Mouse (Mus musculus): Measurements from ENCODE around the gene Gk5. TPM values are rescaled to one million over a fixed set of nuclear protein-coding genes. Genes with fewer than 3 reads are reported as not detected.
"Not testable (repeated sequence)": the region's sequence is repeated elsewhere in the genome, so short reads cannot be mapped to it uniquely, and the experiment has no call there.

Gene Gk5
- polyA plus RNA-seq, 1 experiment from 2014 or later: 7.4 TPM

DNA sequence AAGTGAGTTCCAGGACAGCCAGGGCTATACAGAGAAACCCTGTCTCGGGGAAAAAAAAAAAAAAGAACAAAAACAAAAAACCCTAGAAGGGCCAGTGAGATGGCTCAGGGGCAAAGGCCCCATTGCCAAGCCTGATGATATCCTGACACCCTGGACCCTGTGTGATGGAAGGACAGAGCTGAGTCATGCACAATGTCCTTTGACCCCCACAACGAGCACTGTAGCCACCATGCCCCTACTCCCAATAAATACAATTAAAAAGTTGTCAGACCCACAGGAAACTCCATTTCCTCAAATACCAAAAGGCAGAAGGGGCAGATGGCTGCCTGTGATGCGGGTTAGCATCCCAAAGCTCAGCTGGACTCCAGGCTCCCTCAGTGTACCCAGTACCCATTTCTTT is 39.9 kb downstream of the Gk5 start:
- DNase-seq (ENCODE audit: low spot score): no peak
- Histone ChIP-seq H3K4me3 (ENCODE audit: low read depth, low read length) (no peak overlapping the region), H3K9me3 (ENCODE audit: control insufficient read depth, low read length) (no peaks in the 10 kb centered on the region), H3K27ac (replicated peaks; ENCODE audit: low read depth, low read length) (no peak overlapping the region), H3K4me1 (ENCODE audit: control insufficient read depth, insufficient read depth, low read length) (no peaks in the 10 kb centered on the region), H3K36me3 (ENCODE audit: control insufficient read depth, insufficient read depth, low read length) (peaks cover 8% of the 10 kb centered on the region), H3K9ac (ENCODE audit: low read depth, low read length) (no peak overlapping the region), H3K4me2 (ENCODE audit: low read depth, low read length) (no peak overlapping the region), H3K27me3 (replicated peaks; ENCODE audit: control insufficient read depth, insufficient read depth, low read length) (no peaks in the 10 kb centered on the region)
- WGBS: 67% methylated on average over 3 of the region's 3 CpGs
- no peak for ATAC-seq (ENCODE audit: low read depth)

- ATAC-seq (ENCODE audit: low read depth): no peak
- H3K27ac ChIP-seq (replicated peaks; ENCODE audit: low read depth, low read length): no peak overlapping the region
Measured at GRCm38 (mm10) chr9:96160767-96161166, 41.6 kb downstream of the Gk5 start.

GRCm38 (mm10) chr9:96162421-96162820 is 43.3 kb downstream of the Gk5 start:
- Histone ChIP-seq H3K4me2 (ENCODE audit: low read depth, low read length) (no peak overlapping the region), H3K9me3 (ENCODE audit: control insufficient read depth, low read length) (no peaks in the 10 kb centered on the region), H3K36me3 (ENCODE audit: control insufficient read depth, insufficient read depth, low read length) (0 out of 2 replicates have a peak, but pooled peaks cover 4% of the 10 kb centered on the region), H3K27ac (replicated peaks; ENCODE audit: low read depth, low read length) (no peak overlapping the region), H3K4me3 (ENCODE audit: low read depth, low read length) (no peak overlapping the region), H3K27me3 (replicated peaks; ENCODE audit: control insufficient read depth, insufficient read depth, low read length) (no peaks in the 10 kb centered on the region), H3K9ac (ENCODE audit: low read depth, low read length) (no peak overlapping the region), H3K4me1 (ENCODE audit: control insufficient read depth, insufficient read depth, low read length) (no peaks in the 10 kb centered on the region)
- WGBS: 48% methylated on average over 5 of the region's 5 CpGs
- ATAC-seq (ENCODE audit: low read depth) (0 out of 2 replicates have a peak, but pooled peaks have one; percentile 35), DNase-seq (ENCODE audit: low spot score) (peak; percentile 13)

More at GRCm38 (mm10) chr9:96160767-96161166, 41.6 kb downstream of the Gk5 start:
- Histone ChIP-seq H3K9ac (ENCODE audit: low read depth, low read length) (no peak overlapping the region), H3K4me2 (ENCODE audit: low read depth, low read length) (no peak overlapping the region), H3K27me3 (replicated peaks; ENCODE audit: control insufficient read depth, insufficient read depth, low read length) (no peaks in the 10 kb centered on the region), H3K36me3 (ENCODE audit: control insufficient read depth, insufficient read depth, low read length) (0 out of 2 replicates have a peak, but pooled peaks cover 4% of the 10 kb centered on the region), H3K4me3 (ENCODE audit: low read depth, low read length) (no peak overlapping the region), H3K9me3 (ENCODE audit: control insufficient read depth, low read length) (no peaks in the 10 kb centered on the region), H3K4me1 (ENCODE audit: control insufficient read depth, insufficient read depth, low read length) (no peaks in the 10 kb centered on the region)
- DNase-seq (ENCODE audit: low spot score): no peak
- 54% methylated on average over 3 of the region's 3 CpGs for WGBS

- Histone ChIP-seq H3K4me1 (ENCODE audit: control insufficient read depth, insufficient read depth, low read length) (no peaks in the 10 kb centered on the region), H3K9me3 (ENCODE audit: control insufficient read depth, low read length) (no peaks in the 10 kb centered on the region), H3K9ac (ENCODE audit: low read depth, low read length) (no peak overlapping the region), H3K36me3 (ENCODE audit: control insufficient read depth, insufficient read depth, low read length) (0 out of 2 replicates have a peak, but pooled peaks cover 4% of the 10 kb centered on the region), H3K27ac (replicated peaks; ENCODE audit: low read depth, low read length) (no peak overlapping the region), H3K4me2 (ENCODE audit: low read depth, low read length) (no peak overlapping the region), H3K4me3 (ENCODE audit: low read depth, low read length) (no peak overlapping the region), H3K27me3 (replicated peaks; ENCODE audit: control insufficient read depth, insufficient read depth, low read length) (no peaks in the 10 kb centered on the region)
- DNase-seq (ENCODE audit: low spot score): no peak
- no peak for ATAC-seq (ENCODE audit: low read depth)
- WGBS: 97% methylated on average over 7 of the region's 7 CpGs
Measured at GRCm38 (mm10) chr9:96163443-96163842, 44.3 kb downstream of the Gk5 start.

- H3K9ac ChIP-seq (ENCODE audit: low read depth, low read length); ATAC-seq (ENCODE audit: low read depth); H3K4me3 ChIP-seq (ENCODE audit: low read depth, low read length); H3K4me1 ChIP-seq (ENCODE audit: control insufficient read depth, insufficient read depth, low read length); H3K4me2 ChIP-seq (ENCODE audit: low read depth, low read length); H3K9me3 ChIP-seq (ENCODE audit: control insufficient read depth, low read length); DNase-seq (ENCODE audit: low spot score); H3K27me3 ChIP-seq (replicated peaks; ENCODE audit: control insufficient read depth, insufficient read depth, low read length); H3K27ac ChIP-seq (replicated peaks; ENCODE audit: low read depth, low read length); H3K36me3 ChIP-seq (ENCODE audit: control insufficient read depth, insufficient read depth, low read length): not testable (repeated sequence)
- 99% methylated on average over 13 of the region's 15 CpGs for WGBS
Measured at GRCm38 (mm10) chr9:96163983-96164382, 44.8 kb downstream of the Gk5 start.

DNA sequence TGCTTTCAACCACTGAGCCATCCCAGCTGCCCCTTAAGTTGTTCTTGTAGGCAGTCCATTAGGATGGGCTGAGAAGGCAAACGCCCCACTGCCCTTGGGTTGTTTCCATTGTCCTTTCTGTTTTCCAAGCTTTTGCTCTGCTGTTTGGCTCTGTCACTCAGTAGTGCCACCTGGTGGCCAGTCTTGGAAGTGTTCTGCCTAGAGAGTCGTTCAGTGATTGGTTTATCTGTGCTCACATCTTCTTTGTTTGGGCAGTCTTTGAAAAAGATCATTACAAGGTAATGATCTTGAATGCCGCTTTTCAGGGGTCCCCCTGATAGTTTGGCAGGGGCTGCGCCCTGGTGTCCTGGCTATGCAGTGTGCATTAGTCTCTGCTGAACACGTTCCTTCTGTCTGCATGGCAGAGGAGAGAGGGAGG is 48.0 kb downstream of the Gk5 start:
- no peaks in the 10 kb centered on the region for H3K4me1 ChIP-seq (ENCODE audit: control insufficient read depth, insufficient read depth, low read length)
- H3K36me3 ChIP-seq (ENCODE audit: control insufficient read depth, insufficient read depth, low read length): peaks cover 8% of the 10 kb centered on the region; the same call in 1 of the 2 replicates
- WGBS: 32% methylated on average over 5 of the region's 5 CpGs
- no peak overlapping the region for H3K27ac ChIP-seq (replicated peaks; ENCODE audit: low read depth, low read length)
- no peak overlapping the region for H3K4me2 ChIP-seq (ENCODE audit: low read depth, low read length)
- peak; percentile 20 for DNase-seq (ENCODE audit: low spot score)
- H3K27me3 ChIP-seq (replicated peaks; ENCODE audit: control insufficient read depth, insufficient read depth, low read length): no peaks in the 10 kb centered on the region
- no peak overlapping the region for H3K4me3 ChIP-seq (ENCODE audit: low read depth, low read length)
- no peaks in the 10 kb centered on the region for H3K9me3 ChIP-seq (ENCODE audit: control insufficient read depth, low read length)
- no peak overlapping the region for H3K9ac ChIP-seq (ENCODE audit: low read depth, low read length)
- ATAC-seq (ENCODE audit: low read depth): no peak

GRCm38 (mm10) chr9:96170600-96170999 is 51.4 kb downstream of the Gk5 start:
- no peak for DNase-seq (ENCODE audit: low spot score)
- no peak overlapping the region for H3K4me2 ChIP-seq (ENCODE audit: low read depth, low read length)
- no peak for ATAC-seq (ENCODE audit: low read depth)
- H3K4me1 ChIP-seq (ENCODE audit: control insufficient read depth, insufficient read depth, low read length): no peaks in the 10 kb centered on the region
- no peak overlapping the region for H3K27ac ChIP-seq (replicated peaks; ENCODE audit: low read depth, low read length)
- peaks cover 9% of the 10 kb centered on the region; the same call in 1 of the 2 replicates for H3K36me3 ChIP-seq (ENCODE audit: control insufficient read depth, insufficient read depth, low read length)
- 69% methylated on average over 3 of the region's 3 CpGs for WGBS
- no peak overlapping the region for H3K9ac ChIP-seq (ENCODE audit: low read depth, low read length)
- H3K4me3 ChIP-seq (ENCODE audit: low read depth, low read length): no peak overlapping the region
- no peaks in the 10 kb centered on the region for H3K27me3 ChIP-seq (replicated peaks; ENCODE audit: control insufficient read depth, insufficient read depth, low read length)
- H3K9me3 ChIP-seq (ENCODE audit: control insufficient read depth, low read length): no peaks in the 10 kb centered on the region

DNA sequence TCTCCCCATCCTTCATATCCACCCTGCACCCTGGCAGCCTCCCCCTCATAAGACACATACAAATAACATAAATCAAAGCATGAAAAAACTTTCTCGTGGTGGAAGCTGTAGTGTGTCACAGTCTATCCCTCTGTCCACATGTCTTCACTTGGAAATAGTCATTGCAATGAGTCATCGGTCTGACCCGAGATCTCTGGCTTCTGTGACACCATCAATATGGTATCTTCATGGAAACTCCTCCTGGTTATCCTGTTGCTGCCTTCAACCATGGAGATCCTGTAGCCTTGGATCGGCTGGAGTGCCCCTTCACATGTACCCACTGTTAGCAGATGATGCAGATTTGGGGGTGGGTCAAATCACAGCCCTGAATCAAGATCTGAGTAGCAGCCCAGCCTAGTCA is 65.7 kb downstream of the Gk5 start:
- ATAC-seq (ENCODE audit: low read depth) (no peak), DNase-seq (ENCODE audit: low spot score) (no peak)
- Histone ChIP-seq H3K9ac (ENCODE audit: low read depth, low read length) (no peak overlapping the region), H3K4me2 (ENCODE audit: low read depth, low read length) (no peak overlapping the region), H3K36me3 (ENCODE audit: control insufficient read depth, insufficient read depth, low read length) (peaks cover 9% of the 10 kb centered on the region; the same call in 1 of the 2 replicates), H3K9me3 (ENCODE audit: control insufficient read depth, low read length) (no peaks in the 10 kb centered on the region), H3K4me1 (ENCODE audit: control insufficient read depth, insufficient read depth, low read length) (no peaks in the 10 kb centered on the region), H3K27ac (replicated peaks; ENCODE audit: low read depth, low read length) (no peak overlapping the region), H3K4me3 (ENCODE audit: low read depth, low read length) (no peak overlapping the region), H3K27me3 (replicated peaks; ENCODE audit: control insufficient read depth, insufficient read depth, low read length) (no peaks in the 10 kb centered on the region)
- WGBS: 73% methylated on average over 4 of the region's 4 CpGs

DNA sequence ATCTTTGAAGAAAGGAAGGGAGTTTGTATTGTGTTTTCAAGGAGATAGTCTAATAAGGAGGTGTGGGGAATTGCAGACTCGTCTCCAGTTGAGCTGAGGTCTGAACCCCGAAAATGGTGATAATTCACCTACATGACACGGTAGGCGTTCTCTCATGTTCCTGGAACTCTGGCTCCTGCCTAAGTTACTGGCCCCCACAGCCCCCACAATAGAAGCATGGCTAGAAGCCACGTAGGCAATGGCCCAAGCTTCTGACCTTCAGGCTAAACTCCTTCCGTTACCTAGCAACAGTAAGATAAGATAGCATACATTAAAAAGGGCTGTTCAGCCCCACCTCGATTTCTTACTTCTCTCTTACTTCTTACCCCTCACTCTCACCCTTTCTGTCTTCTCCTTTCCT is 67.5 kb downstream of the Gk5 start:
- Histone ChIP-seq H3K4me3 (ENCODE audit: low read depth, low read length) (no peak overlapping the region), H3K27ac (replicated peaks; ENCODE audit: low read depth, low read length) (no peak overlapping the region), H3K4me2 (ENCODE audit: low read depth, low read length) (no peak overlapping the region), H3K9ac (ENCODE audit: low read depth, low read length) (no peak overlapping the region), H3K4me1 (ENCODE audit: control insufficient read depth, insufficient read depth, low read length) (no peaks in the 10 kb centered on the region), H3K9me3 (ENCODE audit: control insufficient read depth, low read length) (no peaks in the 10 kb centered on the region), H3K27me3 (replicated peaks; ENCODE audit: control insufficient read depth, insufficient read depth, low read length) (no peaks in the 10 kb centered on the region), H3K36me3 (ENCODE audit: control insufficient read depth, insufficient read depth, low read length) (peaks cover 9% of the 10 kb centered on the region; the same call in 1 of the 2 replicates)
- DNase-seq (ENCODE audit: low spot score): no peak
- 76% methylated on average over 7 of the region's 7 CpGs for WGBS
- ATAC-seq (ENCODE audit: low read depth): no peak
